Comparison of ENCODE assay signal across 9 mouse cellular contexts in genomic region chr4:149365702-149366370, GRCm38 (mm10). TPM values are rescaled to one million over a fixed set of nuclear protein-coding genes. Genes with fewer than 3 reads are reported as not detected.
DNase-seq lines count a peak whose midpoint lies in the region; ATAC-seq and TF ChIP-seq lines count a peak whose summit lies in the region.
"Had no signal": no experiment of that assay in that cellular context is flagged by ENCODE, and none has a peak within 500 bp of the region (broad histone marks: within the 10 kb centered on the region; RNA-seq: fewer than 3 reads in every experiment).

No protein-coding gene starts in this region.

- WGBS in lung, postnatal 0 days, result 80% methylated on average over 12 of the region's 12 CpGs
- WGBS in lung, adult 2 months, result 73% methylated on average over 12 of the region's 12 CpGs
- 68% methylated on average over 12 of the region's 12 CpGs for WGBS in heart, embryonic 11.5 days (ENCODE audit: insufficient replicate concordance)
- 71% methylated on average over 12 of the region's 12 CpGs for WGBS in kidney, embryonic 16.5 days

- H3K27me3 ChIP-seq in lung, postnatal 0 days (replicated peaks; ENCODE audit: insufficient read depth, low read length), result no peaks in the 10 kb centered on the region
- no peaks in the 10 kb centered on the region for H3K27me3 ChIP-seq in heart, embryonic 11.5 days (ENCODE audit: control insufficient read depth, insufficient read depth, low read length)
- no peaks in the 10 kb centered on the region for H3K27me3 ChIP-seq in kidney, embryonic 16.5 days (ENCODE audit: insufficient read depth, low read length)
- H3K27me3 ChIP-seq: embryonic facial prominence, embryonic 13.5 days had no signal

- no peak for TF ChIP-seq EP300 in lung, postnatal 0 days (IDR thresholded peaks at IDR 0.05)

- DNase-seq in lung, postnatal 0 days (ENCODE audit: low spot score), result no peak
- DNase-seq in lung, adult 2 months, result no peak
- DNase-seq in right cerebral cortex, postnatal 36 days (ENCODE audit: low spot score in 2 of 2), result peak; percentile 25 to 27
- no peak for DNase-seq in lung, postnatal 25 days (ENCODE audit: low spot score)
- no peak for DNase-seq in layer of hippocampus, postnatal 25 days (ENCODE audit: extremely low spot score in 1 of 2, low spot score in 1 of 2)

- H3K9ac ChIP-seq in lung, postnatal 0 days (replicated peaks; ENCODE audit: low read depth), result no peak overlapping the region
- H3K9ac ChIP-seq in heart, embryonic 11.5 days (ENCODE audit: low read depth, low read length), result no peak overlapping the region
- no peak overlapping the region for H3K9ac ChIP-seq in kidney, embryonic 16.5 days (replicated peaks; ENCODE audit: low read length)
- H3K9ac ChIP-seq: embryonic facial prominence, embryonic 13.5 days had no signal

- no peak overlapping the region for H3K4me3 ChIP-seq in lung, postnatal 0 days (ENCODE audit: low read depth, low read length)
- no peak overlapping the region for H3K4me3 ChIP-seq in lung, adult 2 months (replicated peaks; ENCODE audit: extremely low read depth, low read depth, low read length)
- H3K4me3 ChIP-seq in heart, embryonic 11.5 days (ENCODE audit: low read depth, low read length), result no peak overlapping the region
- H3K4me3 ChIP-seq in kidney, embryonic 16.5 days (ENCODE audit: low read length), result no peak overlapping the region
- H3K4me3 ChIP-seq: embryonic facial prominence, embryonic 13.5 days had no signal

- no peaks in the 10 kb centered on the region for H3K4me1 ChIP-seq in lung, postnatal 0 days (ENCODE audit: insufficient read depth, low read depth, low read length)
- H3K4me1 ChIP-seq in lung, adult 2 months (ENCODE audit: control insufficient read depth, insufficient read depth, low read length), result no peaks in the 10 kb centered on the region
- peaks cover 20% of the 10 kb centered on the region for H3K4me1 ChIP-seq in heart, embryonic 11.5 days (ENCODE audit: control insufficient read depth, insufficient read depth, low read length)
- H3K4me1 ChIP-seq in kidney, embryonic 16.5 days (ENCODE audit: insufficient read depth, low read length), result peaks cover 5% of the 10 kb centered on the region; the same call in 1 of the 2 replicates
- H3K4me1 ChIP-seq: embryonic facial prominence, embryonic 13.5 days had no signal

- peaks cover 35% of the 10 kb centered on the region for H3K36me3 ChIP-seq in lung, postnatal 0 days (ENCODE audit: insufficient read depth, low read length)
- H3K36me3 ChIP-seq in heart, embryonic 11.5 days (ENCODE audit: control insufficient read depth, insufficient read depth, low read length), result peaks cover 27% of the 10 kb centered on the region
- peaks cover 53% of the 10 kb centered on the region for H3K36me3 ChIP-seq in kidney, embryonic 16.5 days (ENCODE audit: insufficient read depth, low read length)

- no peak for TF ChIP-seq POLR2A in lung, adult 2 months (IDR thresholded peaks at IDR 0.05; ENCODE audit: borderline replicate concordance, extremely low read depth, low read depth, low read length)

- peak; percentile 43 for ATAC-seq in lung, postnatal 0 days
- no peak; the same call in 1 of the 2 replicates for ATAC-seq in heart, embryonic 11.5 days (replicated peaks; ENCODE audit: insufficient number of reproducible peaks, low FRiP score, low TSS enrichment)
- peak; percentile 84 for ATAC-seq in kidney, embryonic 16.5 days (ENCODE audit: low FRiP score, low TSS enrichment)

- H3K9me3 ChIP-seq in lung, postnatal 0 days (ENCODE audit: low read length), result no peaks in the 10 kb centered on the region
- no peaks in the 10 kb centered on the region for H3K9me3 ChIP-seq in heart, embryonic 11.5 days (replicated peaks; ENCODE audit: control insufficient read depth, low read length)
- peaks cover under 1% of the 10 kb centered on the region; the same call in 1 of the 2 replicates for H3K9me3 ChIP-seq in kidney, embryonic 16.5 days (ENCODE audit: low read length)
- H3K9me3 ChIP-seq: embryonic facial prominence, embryonic 13.5 days had no signal

- TF ChIP-seq CTCF in lung, postnatal 0 days (IDR thresholded peaks at IDR 0.05), result no peak
- no peak for TF ChIP-seq CTCF in lung, adult 2 months (IDR thresholded peaks at IDR 0.05; ENCODE audit: insufficient read depth, low read length)

- no peak overlapping the region for H3K27ac ChIP-seq in lung, postnatal 0 days (ENCODE audit: low read length)
- H3K27ac ChIP-seq in heart, embryonic 11.5 days (ENCODE audit: low read depth, low read length), result peak overlapping the region; percentile 83
- 0 out of 2 replicates have a peak overlapping the region, but pooled peaks have one; percentile 13 for H3K27ac ChIP-seq in kidney, embryonic 16.5 days (ENCODE audit: low read length)
- H3K27ac ChIP-seq: embryonic facial prominence, embryonic 13.5 days; macrophage had no signal

- H3K4me2 ChIP-seq in lung, postnatal 0 days (replicated peaks; ENCODE audit: low read depth, low read length), result no peak overlapping the region
- peak overlapping the region; percentile 11; the same call in 1 of the 2 replicates for H3K4me2 ChIP-seq in heart, embryonic 11.5 days
- no peak overlapping the region for H3K4me2 ChIP-seq in kidney, embryonic 16.5 days (replicated peaks; ENCODE audit: low read depth, low read length)
- H3K4me2 ChIP-seq: embryonic facial prominence, embryonic 13.5 days had no signal

RNA-seq across cellular contexts. Expression of gene Kif1b, which starts 58.3 kb away (rescaled TPM):
- 35.6 and 36.7 TPM in 2 replicates for polyA plus RNA-seq in lung, postnatal 0 days (2015; fragmentation: Nextera tagmentation; extraction: Ambion mirVana)
- polyA plus RNA-seq in lung, adult 2 months (2012; rRNA removed), result 32.0 and 43.8 TPM in 2 replicates
- polyA plus RNA-seq in heart, embryonic 11.5 days (2014; fragmentation: Nextera tagmentation; extraction: Ambion mirVana), result 47.8 and 49.6 TPM in 2 replicates
- 25.7 and 29.9 TPM in 2 replicates for polyA plus RNA-seq in kidney, embryonic 16.5 days (2015; fragmentation: Nextera tagmentation; extraction: Ambion mirVana)
- 100 to 1,000 TPM; 372 to 435 TPM for total RNA-seq in layer of hippocampus, postnatal 25 days (2021)

Comparison
In these comparisons a context has a peak if more than half of its experiments do, and no peak if none do; other contexts are left out.
1. DNase-seq: peak in right cerebral cortex, postnatal 36 days (2 of 2); none in lung, postnatal 0 days (single experiment), lung, adult 2 months (single experiment), lung, postnatal 25 days (single experiment) and layer of hippocampus, postnatal 25 days (0 of 2).